Mouse (Mus musculus) forebrain, embryonic 15.5 days (tissue): Measurements from ENCODE around the gene Rnf224. TPM values are rescaled to one million over a fixed set of nuclear protein-coding genes. Genes with fewer than 3 reads are reported as not detected.
"Not testable (repeated sequence)": the region's sequence is repeated elsewhere in the genome, so short reads cannot be mapped to it uniquely, and the experiment has no call there.

Experiments used
- ATAC-seq: fragments of 200-750 bp; cut with Nextera tagmentation; replicated peaks from 2 replicates; pipeline ENCODE4 v1.8.0; 2017; ENCODE audit warnings: mild to moderate bottlenecking, moderate TSS enrichment, moderate library complexity
- H3K27ac ChIP-seq: fragments of 300-500 bp; sonication (generic); replicated peaks from 2 replicates; pipeline ENCODE4 v1.5.1; 2015; ENCODE audit warnings: mild to moderate bottlenecking, inconsistent platforms
- H3K27me3 ChIP-seq: fragments of 300-500 bp; sonication (generic); 2 replicates; pipeline ENCODE4 v1.6.1; 2015; ENCODE audit warnings: inconsistent platforms
- H3K36me3 ChIP-seq: fragments of 300-500 bp; sonication (generic); 2 replicates; pipeline ENCODE4 v1.6.1; 2015; ENCODE audit warnings: mild to moderate bottlenecking, inconsistent platforms
- H3K4me1 ChIP-seq: fragments of 300-500 bp; sonication (generic); 2 replicates; pipeline ENCODE4 v1.6.1; 2015; ENCODE audit warnings: inconsistent platforms
- H3K4me2 ChIP-seq: fragments of 300-500 bp; sonication (generic); replicated peaks from 2 replicates; pipeline ENCODE4 v1.6.1; 2015; ENCODE audit warnings: mild to moderate bottlenecking, inconsistent platforms
- H3K4me3 ChIP-seq: fragments of 300-500 bp; sonication (generic); 2 replicates; pipeline ENCODE4 v1.5.1; 2015; ENCODE audit warnings: mild to moderate bottlenecking, inconsistent platforms
- H3K9ac ChIP-seq: fragments of 300-500 bp; sonication (generic); replicated peaks from 2 replicates; pipeline ENCODE4 v1.6.1; 2015; ENCODE audit warnings: mild to moderate bottlenecking, inconsistent platforms
- H3K9me3 ChIP-seq: fragments of 300-500 bp; sonication (generic); 2 replicates; pipeline ENCODE4 v1.6.1; 2016; ENCODE audit warnings: inconsistent platforms
- WGBS: fragments of 180-500 bp; shearing (Covaris S2); methylation state at CpG from one replicate; pipeline ENCODE4 v1.1.7; 2015; ENCODE audit warnings: mixed read lengths; 5-methylcytosine and 5-hydroxymethylcytosine counted together
- polyA plus RNA-seq: library from polyadenylated mRNA; unstranded; fragments of >200 nt; fragmentation: Nextera tagmentation; extraction: Ambion mirVana; gene quantifications from 2 replicates; pipeline ENCODE4 v1.2.1, GENCODE M21; 2015

The Rnf224 gene
- polyA plus RNA-seq, 1 experiment from 2014 or later = not detected

- peak overlapping the region; percentile 13; the same call in 1 of the 2 replicates for H3K9ac ChIP-seq
- H3K4me1 ChIP-seq = peaks cover 56% of the 10 kb centered on the region
Observed at GRCm38 (mm10) chr2:25264851-25265250, 28.3 kb upstream of the Rnf224 start.

GRCm38 (mm10) chr2:25264286-25264660 is 27.7 kb upstream of the Rnf224 start:
- Histone ChIP-seq H3K4me1 (peaks cover 56% of the 10 kb centered on the region), H3K9me3 (no peaks in the 10 kb centered on the region), H3K36me3 (peaks cover 4% of the 10 kb centered on the region), H3K4me3 (peak overlapping the region; percentile 63; the same call in 1 of the 2 replicates), H3K4me2 (peak overlapping the region; percentile 98), H3K9ac (no peak overlapping the region), H3K27ac (no peak overlapping the region), H3K27me3 (peaks cover 15% of the 10 kb centered on the region; the same call in 1 of the 2 replicates)
- 81% methylated on average over 5 of the region's 5 CpGs for WGBS
- ATAC-seq = no peak

More at GRCm38 (mm10) chr2:25264851-25265250, 28.3 kb upstream of the Rnf224 start:
- 76% methylated on average over 3 of the region's 3 CpGs for WGBS
- Histone ChIP-seq H3K27me3 (peaks cover 15% of the 10 kb centered on the region; the same call in 1 of the 2 replicates), H3K27ac (no peak overlapping the region), H3K4me2 (peak overlapping the region; percentile 98), H3K4me3 (no peak overlapping the region), H3K9me3 (no peaks in the 10 kb centered on the region), H3K36me3 (peaks cover 10% of the 10 kb centered on the region)
- ATAC-seq = no peak

GRCm38 (mm10) chr2:25263623-25264285 is 27.2 kb upstream of the Rnf224 start:
- peaks cover 56% of the 10 kb centered on the region for H3K4me1 ChIP-seq

DNA sequence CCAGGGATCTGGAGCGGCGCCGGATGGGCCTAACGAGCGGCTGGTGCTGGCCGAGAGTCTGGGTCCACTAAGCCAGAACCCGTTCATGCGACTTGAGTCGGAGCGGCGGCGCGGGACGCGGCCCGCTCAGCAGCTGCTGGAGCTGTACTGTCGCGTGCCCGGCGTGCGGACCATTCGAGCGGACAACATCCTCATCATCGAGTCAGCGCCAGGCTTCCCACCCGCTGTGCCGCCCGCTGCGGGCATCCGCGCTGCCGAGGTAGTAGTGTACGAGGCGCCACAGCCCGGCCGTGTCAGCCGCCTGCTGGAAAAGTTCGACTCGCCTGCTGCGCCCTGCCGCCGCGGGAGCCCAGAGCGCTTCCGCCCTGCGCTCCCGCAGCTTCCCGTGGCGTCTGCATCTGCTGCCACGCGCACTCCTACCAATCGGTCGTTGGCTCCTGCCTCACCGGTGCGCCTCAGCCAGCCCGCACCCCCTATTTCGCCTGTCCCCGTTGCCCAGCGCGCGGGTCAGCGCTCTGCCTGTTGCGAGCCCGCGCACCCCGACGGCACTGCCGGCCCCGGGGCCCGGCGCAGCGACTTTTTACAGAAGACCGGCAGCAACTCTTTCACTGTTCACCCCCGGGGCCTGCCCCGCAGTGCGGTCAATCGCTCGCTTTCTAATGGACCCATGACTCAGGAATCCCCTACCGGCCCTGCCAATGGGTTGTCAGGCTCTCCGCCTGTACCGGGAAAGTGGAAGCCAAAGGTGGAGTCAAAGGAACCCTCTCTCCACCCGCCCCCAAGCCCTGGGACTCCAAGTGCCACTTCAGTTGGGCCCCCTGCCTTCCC is 26.4 kb upstream of the Rnf224 start:
- no peaks in the 10 kb centered on the region for H3K36me3 ChIP-seq
- H3K4me1 ChIP-seq = peaks cover 58% of the 10 kb centered on the region
- H3K27me3 ChIP-seq = peaks cover 15% of the 10 kb centered on the region; the same call in 1 of the 2 replicates
- H3K27ac ChIP-seq = peak overlapping the region; percentile 62
- ATAC-seq = no peak
- H3K4me3 ChIP-seq = peak overlapping the region; percentile 63
- under 1% methylated on average over 82 of the region's 82 CpGs for WGBS
- H3K4me2 ChIP-seq = peak overlapping the region; percentile 98
- peak overlapping the region; percentile 60 for H3K9ac ChIP-seq
- no peaks in the 10 kb centered on the region for H3K9me3 ChIP-seq

More at GRCm38 (mm10) chr2:25263623-25264285, 27.2 kb upstream of the Rnf224 start:
- H3K9ac ChIP-seq = peak overlapping the region; percentile 60
- no peaks in the 10 kb centered on the region for H3K36me3 ChIP-seq
- H3K27ac ChIP-seq = no peak overlapping the region
- peaks cover 15% of the 10 kb centered on the region; the same call in 1 of the 2 replicates for H3K27me3 ChIP-seq
- peak overlapping the region; percentile 98 for H3K4me2 ChIP-seq
- no peak for ATAC-seq
- no peaks in the 10 kb centered on the region for H3K9me3 ChIP-seq
- WGBS = 21% methylated on average over 12 of the region's 12 CpGs
- peak overlapping the region; percentile 63 for H3K4me3 ChIP-seq

GRCm38 (mm10) chr2:25262291-25262767 is 25.7 kb upstream of the Rnf224 start, which contains the start of gene Tprn:
Tprn (plus strand) TSS chr2:25262618.
- ATAC-seq = peak; percentile 100
- peak within 1 kb of the TSS; percentile 62 for H3K27ac ChIP-seq
- peaks cover 15% of the 10 kb centered on the region; the same call in 1 of the 2 replicates for H3K27me3 ChIP-seq
- peak within 1 kb of the TSS; percentile 98 for H3K4me2 ChIP-seq
- peak within 1 kb of the TSS; percentile 63 for H3K4me3 ChIP-seq
- peaks cover 51% of the 10 kb centered on the region for H3K4me1 ChIP-seq
- WGBS = under 1% methylated on average over 39 of the region's 39 CpGs
- H3K36me3 ChIP-seq = no peaks in the 10 kb centered on the region
- H3K9ac ChIP-seq = peak within 1 kb of the TSS; percentile 60
- H3K9me3 ChIP-seq = no peaks in the 10 kb centered on the region

DNA sequence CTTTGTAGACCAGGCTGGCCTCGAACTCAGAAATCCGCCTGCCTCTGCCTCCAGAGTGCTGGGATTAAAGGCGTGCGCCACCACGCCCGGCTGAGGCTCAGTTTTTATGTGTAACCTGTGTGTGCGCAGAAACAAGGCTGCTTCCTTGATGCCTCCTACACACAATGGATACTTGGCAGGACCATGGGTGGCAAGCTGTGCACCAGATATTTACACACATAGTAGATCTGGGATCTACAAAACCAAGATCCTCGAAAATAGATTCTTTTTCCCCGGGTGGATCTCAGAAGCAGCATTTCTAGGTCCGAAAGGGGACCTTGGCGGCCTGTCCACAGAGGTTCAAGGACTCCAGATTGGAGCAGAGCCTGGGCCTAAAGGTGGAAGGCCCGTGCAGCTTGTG is 25.3 kb upstream of the Rnf224 start:
- 47% methylated on average over 12 of the region's 12 CpGs for WGBS
- peak; percentile 5; the same call in 1 of the 2 replicates for ATAC-seq
- peaks cover 15% of the 10 kb centered on the region; the same call in 1 of the 2 replicates for H3K27me3 ChIP-seq
- H3K4me3 ChIP-seq = peak overlapping the region; percentile 63
- H3K36me3 ChIP-seq = no peaks in the 10 kb centered on the region
- H3K4me1 ChIP-seq = peaks cover 50% of the 10 kb centered on the region
- peak overlapping the region; percentile 98 for H3K4me2 ChIP-seq
- peak overlapping the region; percentile 47 for H3K9ac ChIP-seq
- H3K27ac ChIP-seq = peak overlapping the region; percentile 62
- no peaks in the 10 kb centered on the region for H3K9me3 ChIP-seq

DNA sequence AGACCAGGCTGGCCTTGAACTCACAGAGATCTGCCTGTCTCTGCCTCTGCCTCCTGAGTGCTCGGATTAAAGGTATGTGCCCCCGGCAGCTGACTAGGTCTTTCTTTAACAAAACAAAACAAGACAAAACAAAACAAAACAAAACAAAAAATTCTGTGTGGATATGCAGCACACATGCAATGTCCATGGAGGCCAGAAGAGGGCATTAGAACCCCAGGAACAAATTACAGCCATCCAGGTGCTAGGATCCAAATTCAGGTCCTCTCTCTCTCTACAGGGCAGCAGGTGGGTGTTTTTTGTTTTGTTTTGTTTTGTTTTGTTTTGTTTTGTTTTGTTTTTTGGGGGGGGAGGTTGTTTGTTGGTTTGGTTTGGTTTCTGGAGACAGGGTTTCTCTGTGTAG is 22.3 kb upstream of the Rnf224 start:
- Histone ChIP-seq H3K4me1 (peaks cover 39% of the 10 kb centered on the region), H3K27ac (no peak overlapping the region), H3K4me2 (no peak overlapping the region), H3K9ac (no peak overlapping the region), H3K27me3 (peaks cover 8% of the 10 kb centered on the region; the same call in 1 of the 2 replicates), H3K36me3 (no peaks in the 10 kb centered on the region), H3K9me3 (no peaks in the 10 kb centered on the region), H3K4me3 (no peak overlapping the region)
- ATAC-seq = no peak
- WGBS = 44% methylated on average over 2 of the region's 2 CpGs

- H3K4me3 ChIP-seq, H3K9ac ChIP-seq, H3K36me3 ChIP-seq, H3K27me3 ChIP-seq, H3K9me3 ChIP-seq, H3K27ac ChIP-seq, ATAC-seq, H3K4me2 ChIP-seq: not testable (repeated sequence)
- WGBS = 91% methylated on average over 5 of the region's 5 CpGs
- H3K4me1 ChIP-seq = peaks cover 29% of the 10 kb centered on the region
Observed at GRCm38 (mm10) chr2:25257250-25257649, 20.7 kb upstream of the Rnf224 start.

- Histone ChIP-seq H3K4me1 (peaks cover 24% of the 10 kb centered on the region), H3K9ac (peak overlapping the region; percentile 87), H3K4me2 (peak overlapping the region; percentile 98), H3K4me3 (peak overlapping the region; percentile 88)
- not testable (repeated sequence) for ATAC-seq, H3K36me3 ChIP-seq, H3K27ac ChIP-seq, H3K27me3 ChIP-seq, H3K9me3 ChIP-seq
- 58% methylated on average over 12 of the region's 12 CpGs for WGBS
Observed at GRCm38 (mm10) chr2:25256443-25257109, 20.0 kb upstream of the Rnf224 start.

DNA sequence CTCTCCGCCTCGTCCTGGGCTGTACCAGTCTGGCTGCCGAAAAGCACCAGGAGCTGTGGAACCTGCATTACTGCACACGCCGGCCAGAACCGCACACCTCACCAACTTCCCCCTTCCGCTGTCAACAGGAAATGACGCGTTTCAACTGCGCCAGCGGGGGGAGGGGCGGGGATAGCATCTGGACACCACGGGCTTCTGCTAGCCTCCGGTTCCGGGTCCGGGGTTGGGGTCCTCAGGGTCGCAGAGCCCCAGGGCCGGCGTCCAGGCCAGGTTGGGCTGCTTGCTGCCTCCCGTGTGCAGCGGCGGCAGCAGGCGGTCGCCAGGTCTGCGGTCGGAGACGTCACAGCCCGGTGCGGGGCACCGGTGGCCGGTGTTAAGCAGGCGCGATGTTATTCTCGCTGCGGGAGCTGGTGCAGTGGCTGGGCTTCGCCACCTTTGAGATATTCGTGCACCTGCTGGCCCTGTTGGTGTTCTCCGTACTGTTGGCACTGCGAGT is 18.7 kb upstream of the Rnf224 start, which contains the start of gene Tmem203:
Tmem203 (plus strand) TSS at position 156 of the 496 bp plus-strand sequence.
- ATAC-seq = peak; percentile 92
- WGBS = under 1% methylated on average over 39 of the region's 39 CpGs
- H3K4me1 ChIP-seq = peaks cover 24% of the 10 kb centered on the region
- no peaks in the 10 kb centered on the region for H3K27me3 ChIP-seq
- peak within 1 kb of the TSS; percentile 84 for H3K27ac ChIP-seq
- H3K4me2 ChIP-seq = peak within 1 kb of the TSS; percentile 98
- H3K36me3 ChIP-seq = peaks cover under 1% of the 10 kb centered on the region; the same call in 1 of the 2 replicates
- H3K9ac ChIP-seq = peak within 1 kb of the TSS; percentile 87
- H3K4me3 ChIP-seq = peak within 1 kb of the TSS; percentile 88
- no peaks in the 10 kb centered on the region for H3K9me3 ChIP-seq

DNA sequence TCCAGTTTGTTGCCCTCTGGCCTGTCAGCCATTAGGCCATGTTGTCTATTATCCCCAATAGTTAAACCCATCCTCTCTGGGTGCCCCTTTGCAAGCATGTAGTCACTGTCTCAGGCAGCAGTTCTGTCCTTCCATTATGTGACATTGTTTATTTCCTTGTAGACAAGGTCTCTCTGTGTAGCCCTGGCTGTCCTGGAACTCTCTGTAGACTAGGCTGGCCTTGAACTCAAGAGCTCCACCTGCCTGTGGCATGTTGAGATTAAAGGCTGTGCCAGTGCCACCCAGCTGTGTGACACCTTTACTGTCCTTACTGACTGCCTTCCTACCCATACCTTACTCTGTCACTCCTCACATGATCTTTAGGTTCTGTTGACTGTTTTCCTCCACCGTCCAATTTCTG is 15.7 kb upstream of the Rnf224 start:
- peaks cover 22% of the 10 kb centered on the region for H3K4me1 ChIP-seq
- no peak overlapping the region for H3K9ac ChIP-seq
- H3K36me3 ChIP-seq = peaks cover 21% of the 10 kb centered on the region
- 81% methylated on average over 1 of the region's 1 CpGs for WGBS
- no peak overlapping the region for H3K27ac ChIP-seq
- H3K27me3 ChIP-seq = no peaks in the 10 kb centered on the region
- H3K4me3 ChIP-seq = no peak overlapping the region
- no peaks in the 10 kb centered on the region for H3K9me3 ChIP-seq
- no peak overlapping the region for H3K4me2 ChIP-seq
- no peak for ATAC-seq
